Mouse (Mus musculus): ENCODE results near the gene Hsp90aa1.

Hsp90aa1 gene

DNA sequence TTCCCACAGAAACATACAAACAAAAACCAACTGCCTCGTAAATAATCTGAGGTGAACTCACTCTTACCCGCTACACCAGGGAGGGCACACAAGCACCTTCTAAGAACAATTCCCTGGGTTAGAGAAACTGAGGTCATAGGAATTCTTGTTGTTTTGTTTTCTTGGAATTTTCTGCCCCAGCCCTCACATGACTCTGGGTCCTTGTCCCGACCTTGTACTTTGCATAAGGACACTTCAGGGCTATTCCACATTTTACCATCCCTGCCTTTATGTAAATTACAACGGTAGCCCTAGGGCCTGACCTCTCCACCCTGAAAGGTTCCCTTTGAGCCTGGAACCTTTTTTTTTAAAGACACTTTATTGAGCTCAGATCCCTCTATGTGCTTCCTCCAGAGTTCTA is at the start of gene Hsp90aa1:
Hsp90aa1 (minus strand) TSS at position 173 of the 400 bp plus-strand sequence.
- 46% methylated on average over 4 of the region's 4 CpGs for WGBS

DNA sequence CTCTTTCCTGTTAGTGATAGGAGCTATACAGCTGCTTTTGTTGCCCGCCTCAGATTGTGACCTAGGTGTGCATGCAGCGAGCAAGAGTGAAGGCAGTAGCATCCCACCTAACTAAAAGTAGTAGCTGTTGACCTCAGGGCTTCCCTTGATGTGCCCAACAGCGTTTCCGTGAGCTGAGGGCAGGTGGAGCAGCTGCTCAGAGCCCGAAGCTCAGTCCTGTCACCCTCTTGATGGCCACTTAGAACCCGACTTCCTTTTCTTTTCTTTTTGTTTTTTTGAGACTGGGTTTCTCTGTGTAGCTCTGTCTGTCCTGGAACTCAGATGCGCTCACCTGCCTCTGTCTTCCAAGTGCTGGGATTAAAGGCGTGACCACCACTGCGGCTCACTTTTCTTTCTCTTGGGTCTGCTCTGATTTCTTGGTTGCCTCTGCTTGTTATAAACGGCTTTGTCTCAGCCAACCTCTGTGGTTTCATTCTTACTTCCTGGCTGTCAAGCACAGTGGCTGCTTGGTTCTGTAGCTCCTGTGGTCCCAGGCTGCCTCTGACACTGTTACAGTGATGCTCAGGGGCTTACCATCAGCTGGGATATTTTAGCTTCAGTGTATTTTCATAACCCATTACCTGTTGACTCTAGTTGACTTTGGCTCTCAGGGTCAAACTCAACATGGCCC is 48.4 kb upstream of the Hsp90aa1 start:
- WGBS, result 78% methylated on average over 10 of the region's 10 CpGs

GRCm38 (mm10) chr12:110738158-110738921 is 35.8 kb upstream of the Hsp90aa1 start:
- under 1% methylated on average over 72 of the region's 72 CpGs for WGBS

- WGBS, result under 1% methylated on average over 69 of the region's 69 CpGs
Observed at GRCm38 (mm10) chr12:110737170-110738157, 34.9 kb upstream of the Hsp90aa1 start, which contains the start of gene Wdr20. Gene Wdr20 (plus strand): TSS chr12:110737944.

DNA sequence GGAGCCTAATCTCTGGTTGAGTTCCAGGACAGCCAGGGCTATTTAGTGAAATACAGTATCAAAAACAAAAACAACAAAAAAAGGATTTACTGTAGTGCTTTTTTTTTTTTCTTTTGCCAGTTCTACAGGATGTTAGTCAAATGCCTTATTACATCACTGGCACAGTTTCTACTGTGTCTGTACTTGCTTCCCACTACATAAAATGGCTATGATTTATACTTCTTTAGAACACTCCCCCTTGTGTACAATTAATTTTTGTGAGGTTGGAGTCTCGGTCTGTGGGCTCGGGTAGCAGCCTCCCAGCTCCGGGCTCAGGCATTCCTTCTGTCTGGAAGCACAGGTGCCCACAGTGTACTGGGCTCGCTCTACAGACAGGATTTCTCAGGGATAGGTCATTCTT is 34.1 kb upstream of the Hsp90aa1 start:
- 9% methylated on average over 4 of the region's 4 CpGs for WGBS

DNA sequence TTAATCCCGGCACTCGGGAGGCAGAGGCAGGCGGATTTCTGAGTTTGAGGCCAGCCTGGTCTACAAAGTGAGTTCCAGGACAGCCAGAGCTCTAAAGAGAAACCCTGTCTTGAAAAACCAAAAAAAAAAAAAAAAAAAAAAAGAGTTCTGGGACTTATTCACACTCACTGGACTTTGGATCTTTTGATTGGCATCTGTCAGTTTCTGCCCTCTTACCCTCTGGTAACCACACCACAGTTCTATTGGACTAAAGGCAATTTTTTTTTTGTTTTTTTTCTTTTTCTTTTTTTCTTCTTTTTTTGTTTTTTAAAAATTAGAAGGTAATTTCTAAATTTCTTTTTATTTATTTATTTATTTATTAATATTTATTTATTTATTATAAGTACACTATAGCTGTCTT is 30.7 kb upstream of the Hsp90aa1 start:
- WGBS, result 98% methylated on average over 3 of the region's 3 CpGs

DNA sequence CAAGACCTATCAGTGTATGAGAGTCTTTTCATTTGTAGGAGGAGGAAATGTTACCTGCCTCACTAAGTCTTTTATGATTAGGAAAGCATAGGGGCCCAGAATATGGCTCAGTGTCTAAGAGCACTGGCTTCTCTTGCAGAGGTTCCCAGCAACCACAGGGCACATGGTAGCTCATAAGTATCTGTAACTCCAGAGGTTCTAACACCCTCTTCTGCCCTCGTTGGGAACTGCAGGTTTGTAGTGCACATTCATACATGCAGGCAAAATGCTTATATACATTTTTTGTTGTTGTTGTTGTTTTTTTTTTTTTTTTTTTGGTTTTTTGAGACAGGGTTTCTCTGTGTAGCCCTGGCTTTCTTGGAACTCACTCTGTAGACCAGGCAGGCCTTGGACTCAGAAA is 23.9 kb upstream of the Hsp90aa1 start:
- WGBS, result 59% methylated on average over 1 of the region's 1 CpGs

DNA sequence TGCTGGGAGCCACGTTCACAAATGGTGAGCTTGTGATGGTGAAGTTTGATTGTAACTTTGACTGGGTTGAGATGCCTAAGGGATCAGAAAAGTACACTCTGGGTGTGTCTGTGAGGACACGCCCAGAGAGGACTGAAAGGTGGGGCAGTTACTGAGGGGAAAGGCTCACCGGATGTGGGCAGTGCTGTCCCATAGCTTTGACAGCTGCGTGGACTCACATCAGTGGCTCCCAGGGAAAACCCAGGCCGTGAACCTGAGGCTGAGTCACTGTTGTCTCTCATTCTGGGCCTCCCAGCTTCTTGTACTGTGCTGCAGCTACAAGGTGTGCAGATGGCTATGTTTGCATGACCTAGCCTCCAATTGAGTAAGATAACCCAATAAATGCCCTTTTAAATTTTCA is 23.0 kb upstream of the Hsp90aa1 start:
- 82% methylated on average over 5 of the region's 5 CpGs for WGBS

DNA sequence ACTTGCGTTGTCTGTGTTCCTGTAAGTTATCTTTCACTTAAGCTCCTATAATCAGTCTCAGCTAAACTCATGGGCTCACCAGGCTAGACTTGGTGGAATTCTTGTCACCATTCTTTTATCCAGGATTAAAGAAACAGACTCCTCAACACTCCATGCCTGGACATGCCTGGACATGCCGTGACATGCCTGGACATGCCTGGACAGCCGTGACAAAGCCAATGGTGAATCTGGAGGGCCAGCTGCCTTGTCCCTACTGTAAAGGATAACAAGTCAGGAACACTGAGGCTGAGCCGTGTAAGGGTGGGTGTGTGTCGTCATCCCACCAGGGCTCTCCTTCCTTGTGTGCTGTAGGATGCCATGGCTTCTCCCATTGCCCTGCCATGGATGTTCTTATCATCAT is 22.5 kb upstream of the Hsp90aa1 start:
- 93% methylated on average over 5 of the region's 5 CpGs for WGBS

- WGBS, result 73% methylated on average over 5 of the region's 5 CpGs
Observed at GRCm38 (mm10) chr12:110716004-110716403, 13.5 kb upstream of the Hsp90aa1 start.

- 90% methylated on average over 6 of the region's 6 CpGs for WGBS
Observed at GRCm38 (mm10) chr12:110714215-110714614, 11.7 kb upstream of the Hsp90aa1 start.

DNA sequence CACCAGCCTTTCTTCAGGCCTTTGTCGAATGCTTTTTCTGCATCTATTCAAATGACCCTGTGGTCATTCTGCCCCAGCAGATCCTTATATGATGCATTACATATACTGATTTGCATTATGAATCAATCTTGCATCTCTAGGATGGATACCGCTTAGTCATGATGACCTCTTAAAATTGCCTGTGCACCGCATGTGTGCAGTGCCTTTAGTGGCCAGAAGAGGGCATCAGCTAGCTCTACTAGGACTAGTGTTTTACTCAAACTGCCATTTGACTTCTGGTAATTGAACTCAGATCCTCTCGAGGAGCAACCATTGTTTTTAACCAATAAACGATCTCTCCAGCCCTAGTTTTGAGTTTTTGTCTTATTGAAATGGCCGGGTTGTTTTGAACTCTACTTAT is 11.3 kb upstream of the Hsp90aa1 start:
- WGBS, result 96% methylated on average over 6 of the region's 6 CpGs

DNA sequence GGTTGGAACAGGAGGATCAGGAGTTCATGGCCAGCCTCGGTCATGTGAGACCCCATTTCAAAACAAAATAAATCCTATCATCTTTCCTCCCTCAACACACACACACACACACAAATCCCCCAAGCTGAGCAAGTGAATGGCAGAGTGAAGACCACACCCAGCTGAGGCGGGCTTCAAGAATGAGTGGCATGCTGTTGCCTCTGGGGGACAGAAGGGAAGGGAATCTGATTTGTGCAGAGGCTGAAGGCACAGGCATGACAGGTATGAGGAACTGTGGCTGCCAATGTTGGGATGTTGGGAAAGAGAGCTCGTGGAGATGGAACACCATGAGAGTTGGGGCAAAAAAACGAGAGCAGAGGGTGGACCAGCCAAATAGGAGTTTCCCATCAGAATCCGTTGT is 8.7 kb upstream of the Hsp90aa1 start:
- 77% methylated on average over 5 of the region's 5 CpGs for WGBS

- 94% methylated on average over 7 of the region's 7 CpGs for WGBS
Observed at GRCm38 (mm10) chr12:110707451-110707850, 4.9 kb upstream of the Hsp90aa1 start.

DNA sequence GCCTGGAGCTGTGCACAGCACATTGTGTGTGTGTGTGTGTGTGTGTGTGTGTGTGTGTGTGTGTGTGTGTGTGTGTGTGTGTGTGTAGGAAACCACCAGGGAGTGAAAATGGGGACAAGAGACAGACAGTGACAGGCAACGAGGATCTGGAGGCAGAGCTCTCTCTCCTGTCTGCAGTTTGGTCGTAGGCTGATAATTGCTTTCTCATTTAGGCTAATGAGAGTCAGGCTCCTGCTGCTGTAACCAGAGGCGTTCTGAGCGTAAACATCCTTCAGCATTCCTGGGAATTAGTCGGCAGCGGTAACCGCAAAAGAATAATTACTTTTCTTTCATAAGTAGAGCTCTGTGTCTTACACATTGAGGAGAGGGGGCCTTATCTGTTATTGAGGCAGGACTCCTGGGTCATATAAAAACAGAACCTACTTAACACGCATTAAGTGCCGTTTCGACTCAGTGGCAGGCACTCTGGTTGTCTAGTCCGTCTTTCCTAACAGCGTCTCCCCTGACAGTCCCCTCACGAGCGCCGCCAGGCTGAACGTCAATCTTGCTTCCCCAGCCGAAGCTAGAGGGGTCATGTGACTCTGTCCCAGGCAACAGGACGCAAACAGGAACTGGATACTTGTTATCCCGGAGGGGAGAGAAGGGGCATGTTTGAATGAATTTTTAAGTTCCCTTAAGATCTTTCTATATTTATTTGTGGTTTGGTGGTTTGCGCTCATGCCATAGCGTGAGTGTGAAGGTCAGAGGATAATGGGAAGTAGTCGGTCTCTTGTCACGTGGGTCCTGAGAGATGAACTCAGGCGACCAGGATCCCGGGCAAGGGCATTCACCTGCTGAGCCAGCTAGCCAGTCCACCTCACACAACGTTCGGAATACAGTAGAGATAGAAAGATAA is 4.1 kb upstream of the Hsp90aa1 start:
- WGBS, result 8% methylated on average over 27 of the region's 27 CpGs

DNA sequence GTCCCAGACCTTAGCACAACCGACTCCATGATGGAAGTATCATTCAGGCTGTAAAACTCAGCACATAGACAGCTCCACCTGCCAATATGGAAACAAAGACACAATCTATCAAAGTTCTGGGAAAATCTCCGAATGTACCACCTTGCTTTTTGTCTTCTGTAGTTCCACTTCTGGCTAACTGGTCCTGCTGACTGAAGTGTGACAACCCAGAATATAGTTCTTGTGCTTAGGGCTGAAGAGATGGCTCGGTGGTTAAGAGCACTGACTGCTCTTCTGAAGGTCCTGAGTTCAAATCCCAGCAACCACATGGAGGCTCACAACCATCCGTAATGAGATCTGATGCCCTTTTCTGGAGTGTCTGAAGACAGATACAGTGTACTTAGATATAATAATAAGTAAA is 2.9 kb upstream of the Hsp90aa1 start:
- 89% methylated on average over 4 of the region's 4 CpGs for WGBS

GRCm38 (mm10) chr12:110703682-110704081 is 1.2 kb upstream of the Hsp90aa1 start:
- WGBS, result 79% methylated on average over 7 of the region's 7 CpGs

DNA sequence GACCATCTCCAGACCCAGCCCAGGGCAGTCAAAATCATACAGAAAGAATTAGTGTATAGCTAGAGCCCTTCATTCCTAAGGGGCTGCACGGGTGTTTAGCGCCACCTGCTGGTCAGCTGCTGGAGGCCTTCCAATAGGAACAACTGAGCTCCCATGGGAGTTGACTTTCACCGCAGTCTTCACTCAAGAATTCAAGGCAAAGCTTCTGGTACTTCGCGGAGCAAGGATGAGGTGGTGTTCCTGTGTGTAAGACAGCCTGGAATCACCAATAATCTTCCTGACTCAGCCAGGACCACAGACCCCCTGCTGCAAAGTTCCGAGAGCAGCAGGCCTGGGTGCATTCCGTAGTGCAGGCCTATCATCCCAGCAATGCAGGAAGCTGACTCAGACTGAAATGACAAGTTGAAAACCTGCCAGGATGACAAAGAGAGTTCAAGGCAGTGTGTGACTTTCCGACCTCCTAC is 512 bp upstream of the Hsp90aa1 start:
- WGBS, result 28% methylated on average over 8 of the region's 8 CpGs

- WGBS, result 57% methylated on average over 3 of the region's 3 CpGs
Observed at GRCm38 (mm10) chr12:110701363-110701762, 1.2 kb downstream of the Hsp90aa1 start.

DNA sequence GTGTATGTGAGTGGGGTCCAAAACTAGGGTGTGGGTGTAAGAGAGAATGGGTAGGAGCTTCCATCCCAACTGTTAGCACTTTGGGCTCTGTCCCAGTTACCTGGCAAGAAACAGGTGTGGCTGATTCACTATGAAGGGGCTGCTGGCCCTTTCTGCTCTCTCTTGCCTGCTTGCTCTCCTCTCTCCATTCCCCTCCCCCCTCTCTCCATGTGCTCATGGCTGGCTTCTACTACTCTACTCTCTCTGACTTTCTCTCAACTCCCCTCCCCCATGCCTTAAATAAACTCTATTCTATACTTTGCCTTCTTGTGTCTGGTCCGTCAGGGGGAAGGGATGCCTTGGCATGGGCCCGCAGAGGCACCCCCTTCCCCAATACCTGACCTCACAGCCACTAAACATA is 1.8 kb downstream of the Hsp90aa1 start:
- 79% methylated on average over 2 of the region's 2 CpGs for WGBS

DNA sequence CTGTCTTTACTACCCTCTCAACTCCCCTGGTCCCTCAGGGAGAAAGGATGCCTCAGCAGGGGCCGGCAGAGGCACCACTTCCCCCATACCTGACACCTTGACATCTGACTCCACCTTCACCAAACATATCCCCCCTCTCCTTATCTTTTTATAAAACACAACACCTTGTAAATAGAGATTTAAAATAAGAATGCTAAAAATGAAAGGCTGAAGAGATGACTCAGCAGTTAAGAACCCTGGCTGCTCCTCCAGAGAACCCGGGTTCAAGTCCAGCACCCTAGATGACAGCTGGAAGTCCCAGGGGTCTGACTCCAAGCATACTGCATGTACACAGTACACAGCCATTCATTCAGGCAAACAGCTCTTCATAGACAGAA is 3.4 kb downstream of the Hsp90aa1 start:
- 73% methylated on average over 2 of the region's 2 CpGs for WGBS
